Mouse (Mus musculus) heart, embryonic 13.5 days (tissue): ENCODE results near the gene Gtf2b. TPM values are rescaled to one million over a fixed set of nuclear protein-coding genes. Genes with fewer than 3 reads are reported as not detected.

Experiments
- ATAC-seq: fragments of 200-750 bp; cut with Nextera tagmentation; 2 replicates; pipeline ENCODE4 v1.8.0; 2017; ENCODE audit warnings: moderate TSS enrichment; ENCODE audit not compliant: insufficient number of reproducible peaks, low FRiP score, low TSS enrichment; ENCODE audit errors: extremely low read depth
- H3K27ac ChIP-seq: fragments of 300-500 bp; sonication (generic); replicated peaks from 2 replicates; pipeline ENCODE4 v1.5.1; 2015; ENCODE audit warnings: moderate library complexity, mild to moderate bottlenecking, inconsistent platforms
- H3K27me3 ChIP-seq: fragments of 300-500 bp; sonication (generic); replicated peaks from 2 replicates; pipeline ENCODE4 v1.6.1; 2015; ENCODE audit warnings: mild to moderate bottlenecking, inconsistent platforms
- H3K36me3 ChIP-seq: fragments of 300-500 bp; sonication (generic); 2 replicates; pipeline ENCODE4 v1.6.1; 2015; ENCODE audit warnings: mild to moderate bottlenecking, inconsistent platforms
- H3K4me1 ChIP-seq: fragments of 300-500 bp; sonication (generic); 2 replicates; pipeline ENCODE4 v1.6.1; 2015; ENCODE audit warnings: inconsistent platforms
- H3K4me2 ChIP-seq: fragments of 300-500 bp; sonication (generic); 2 replicates; pipeline ENCODE4 v1.6.1; 2015; ENCODE audit warnings: inconsistent platforms, mild to moderate bottlenecking, moderate library complexity
- H3K4me3 ChIP-seq: fragments of 300-500 bp; sonication (generic); 2 replicates; pipeline ENCODE4 v1.5.1; 2015; ENCODE audit warnings: moderate library complexity, mild to moderate bottlenecking, inconsistent platforms
- H3K9ac ChIP-seq: fragments of 300-500 bp; sonication (generic); 2 replicates; pipeline ENCODE4 v1.6.1; 2015; ENCODE audit warnings: inconsistent platforms, mild to moderate bottlenecking, moderate library complexity
- H3K9me3 ChIP-seq: fragments of 300-500 bp; sonication (generic); 2 replicates; pipeline ENCODE4 v1.6.1; 2016; ENCODE audit warnings: inconsistent platforms
- WGBS: fragments of 180-500 bp; shearing (Covaris S2); methylation state at CpG from one replicate; pipeline ENCODE4 v1.1.7; 2015; ENCODE audit warnings: mixed read lengths; 5-methylcytosine and 5-hydroxymethylcytosine counted together
- polyA plus RNA-seq: library from polyadenylated mRNA; unstranded; fragments of >200 nt; fragmentation: Nextera tagmentation; extraction: Ambion mirVana; gene quantifications from 2 replicates; pipeline ENCODE4 v1.2.1, GENCODE M21; 2015

Gene Gtf2b
- 60.1 and 61.1 TPM in 2 replicates for polyA plus RNA-seq

GRCm38 (mm10) chr3:142764995-142765777 is at the start of gene Gtf2b:
Gene Gtf2b, plus strand, starts transcription at chr3:142765045.
- Histone ChIP-seq H3K4me1 (peaks cover 39% of the 10 kb centered on the region), H3K27me3 (no peaks in the 10 kb centered on the region), H3K27ac (peak within 1 kb of the TSS; percentile 76), H3K36me3 (no peaks in the 10 kb centered on the region), H3K4me3 (peak within 1 kb of the TSS; percentile 79), H3K4me2 (peak within 1 kb of the TSS; percentile 94), H3K9ac (peak within 1 kb of the TSS; percentile 91), H3K9me3 (no peaks in the 10 kb centered on the region)
- ATAC-seq: peak; percentile 96
- WGBS: under 1% methylated on average over 64 of the region's 64 CpGs

- Histone ChIP-seq H3K27ac (no peak overlapping the region), H3K4me2 (no peak overlapping the region), H3K4me1 (peaks cover 5% of the 10 kb centered on the region; the same call in 1 of the 2 replicates), H3K9me3 (no peaks in the 10 kb centered on the region), H3K4me3 (no peak overlapping the region), H3K9ac (no peak overlapping the region), H3K36me3 (peaks cover 9% of the 10 kb centered on the region; the same call in 1 of the 2 replicates), H3K27me3 (no peaks in the 10 kb centered on the region)
- ATAC-seq: no peak
- WGBS: 77% methylated on average over 2 of the region's 2 CpGs
These were observed 39.4 kb upstream of the Gtf2b start for GRCm38 (mm10) chr3:142725481-142725880.

- ATAC-seq: no peak
- Histone ChIP-seq H3K36me3 (peaks cover 9% of the 10 kb centered on the region; the same call in 1 of the 2 replicates), H3K27ac (no peak overlapping the region), H3K27me3 (no peaks in the 10 kb centered on the region), H3K9me3 (no peaks in the 10 kb centered on the region), H3K4me2 (no peak overlapping the region), H3K9ac (no peak overlapping the region), H3K4me3 (no peak overlapping the region), H3K4me1 (peaks cover 5% of the 10 kb centered on the region; the same call in 1 of the 2 replicates)
- 80% methylated on average over 22 of the region's 22 CpGs for WGBS
These were observed 38.7 kb upstream of the Gtf2b start for GRCm38 (mm10) chr3:142725969-142726672.

- ATAC-seq: no peak
- WGBS: 83% methylated on average over 12 of the region's 12 CpGs
- Histone ChIP-seq H3K4me3 (no peak overlapping the region), H3K27ac (no peak overlapping the region), H3K4me1 (no peaks in the 10 kb centered on the region), H3K9ac (no peak overlapping the region), H3K4me2 (no peak overlapping the region), H3K27me3 (no peaks in the 10 kb centered on the region), H3K36me3 (no peaks in the 10 kb centered on the region), H3K9me3 (no peaks in the 10 kb centered on the region)
These were observed 30.6 kb upstream of the Gtf2b start for GRCm38 (mm10) chr3:142734291-142734690.

- 54% methylated on average over 7 of the region's 7 CpGs for WGBS
- Histone ChIP-seq H3K9ac (no peak overlapping the region), H3K4me3 (no peak overlapping the region), H3K9me3 (no peaks in the 10 kb centered on the region), H3K27me3 (no peaks in the 10 kb centered on the region), H3K4me1 (no peaks in the 10 kb centered on the region), H3K4me2 (no peak overlapping the region), H3K36me3 (no peaks in the 10 kb centered on the region), H3K27ac (no peak overlapping the region)
- no peak for ATAC-seq
These were observed 23.9 kb upstream of the Gtf2b start for GRCm38 (mm10) chr3:142740896-142741295.

- no peaks in the 10 kb centered on the region for H3K36me3 ChIP-seq
- H3K9ac ChIP-seq: no peak overlapping the region
- no peak for ATAC-seq
- no peaks in the 10 kb centered on the region for H3K27me3 ChIP-seq
- WGBS: 54% methylated on average over 21 of the region's 21 CpGs
- no peaks in the 10 kb centered on the region for H3K9me3 ChIP-seq
- H3K27ac ChIP-seq: no peak overlapping the region
- H3K4me2 ChIP-seq: no peak overlapping the region
- H3K4me3 ChIP-seq: no peak overlapping the region
- no peaks in the 10 kb centered on the region for H3K4me1 ChIP-seq
These were observed 20.6 kb upstream of the Gtf2b start for GRCm38 (mm10) chr3:142743973-142744898.

GRCm38 (mm10) chr3:142745076-142745475 is 19.8 kb upstream of the Gtf2b start:
- Histone ChIP-seq H3K27me3 (no peaks in the 10 kb centered on the region), H3K9me3 (no peaks in the 10 kb centered on the region), H3K4me3 (no peak overlapping the region), H3K27ac (no peak overlapping the region), H3K9ac (no peak overlapping the region), H3K4me2 (no peak overlapping the region), H3K4me1 (no peaks in the 10 kb centered on the region), H3K36me3 (no peaks in the 10 kb centered on the region)
- WGBS: 92% methylated on average over 2 of the region's 2 CpGs
- ATAC-seq: no peak

- Histone ChIP-seq H3K4me2 (no peak overlapping the region), H3K36me3 (no peaks in the 10 kb centered on the region), H3K27me3 (no peaks in the 10 kb centered on the region), H3K4me1 (no peaks in the 10 kb centered on the region), H3K4me3 (no peak overlapping the region), H3K9me3 (no peaks in the 10 kb centered on the region), H3K9ac (no peak overlapping the region), H3K27ac (no peak overlapping the region)
- WGBS: 96% methylated on average over 7 of the region's 7 CpGs
- ATAC-seq: no peak
These were observed 17.2 kb upstream of the Gtf2b start for GRCm38 (mm10) chr3:142747673-142748072.

- ATAC-seq: no peak
- H3K27ac ChIP-seq: no peak overlapping the region
- H3K36me3 ChIP-seq: no peaks in the 10 kb centered on the region
- no peak overlapping the region for H3K9ac ChIP-seq
- WGBS: 72% methylated on average over 16 of the region's 16 CpGs
- no peaks in the 10 kb centered on the region for H3K4me1 ChIP-seq
- no peaks in the 10 kb centered on the region for H3K9me3 ChIP-seq
- H3K27me3 ChIP-seq: no peaks in the 10 kb centered on the region
- H3K4me3 ChIP-seq: no peak overlapping the region
- H3K4me2 ChIP-seq: no peak overlapping the region
These were observed 15.7 kb upstream of the Gtf2b start for GRCm38 (mm10) chr3:142749131-142749530.

GRCm38 (mm10) chr3:142755132-142755867 is 9.5 kb upstream of the Gtf2b start:
- H3K9ac ChIP-seq: no peak overlapping the region
- H3K4me3 ChIP-seq: no peak overlapping the region
- H3K27ac ChIP-seq: no peak overlapping the region
- 66% methylated on average over 18 of the region's 18 CpGs for WGBS
- peaks cover 25% of the 10 kb centered on the region for H3K4me1 ChIP-seq
- no peaks in the 10 kb centered on the region for H3K36me3 ChIP-seq
- no peak overlapping the region; the same call in 1 of the 2 replicates for H3K4me2 ChIP-seq
- 0 out of 2 replicates have a peak, but pooled peaks cover 3% of the 10 kb centered on the region for H3K27me3 ChIP-seq
- ATAC-seq: no peak
- H3K9me3 ChIP-seq: no peaks in the 10 kb centered on the region
